ENCODE assay signal across 20 mouse cellular contexts in genomic region chr1:180300997-180301396, GRCm38 (mm10). TPM values are rescaled to one million over a fixed set of nuclear protein-coding genes. Genes with fewer than 3 reads are reported as not detected.
DNase-seq lines count a peak whose midpoint lies in the region; ATAC-seq and TF ChIP-seq lines count a peak whose summit lies in the region.
"Had no signal": no experiment of that assay in that cellular context is flagged by ENCODE, and none has a peak within 500 bp of the region (broad histone marks: within the 10 kb centered on the region; RNA-seq: fewer than 3 reads in every experiment).

No protein-coding gene starts in this region.

- whole genome bisulfite sequencing in intestine, embryonic 15.5 days = 46% methylated on average over 4 of the region's 4 CpGs
- WGBS in intestine, postnatal 0 days = 43% methylated on average over 4 of the region's 4 CpGs
- 43% methylated on average over 4 of the region's 4 CpGs for WGBS in intestine, embryonic 16.5 days
- WGBS in stomach, embryonic 15.5 days = 45% methylated on average over 4 of the region's 4 CpGs
- WGBS in limb, embryonic 10.5 days = 44% methylated on average over 4 of the region's 4 CpGs

- no peak overlapping the region for H3K9ac ChIP-seq in intestine, embryonic 15.5 days
- H3K9ac ChIP-seq in intestine, postnatal 0 days (ENCODE audit: low read depth, low read length) = no peak overlapping the region
- H3K9ac ChIP-seq in intestine, embryonic 16.5 days (ENCODE audit: low read depth, low read length) = no peak overlapping the region
- no peak overlapping the region for H3K9ac ChIP-seq in stomach, embryonic 15.5 days
- H3K9ac ChIP-seq: forebrain, embryonic 15.5 days; heart, embryonic 13.5 days; hindbrain, embryonic 15.5 days had no signal

- no peak overlapping the region for H3K4me2 ChIP-seq in intestine, embryonic 15.5 days (replicated peaks)
- no peak overlapping the region for H3K4me2 ChIP-seq in intestine, postnatal 0 days (replicated peaks; ENCODE audit: low read depth)
- no peak overlapping the region for H3K4me2 ChIP-seq in intestine, embryonic 16.5 days (ENCODE audit: low read depth, low read length)
- no peak overlapping the region for H3K4me2 ChIP-seq in stomach, embryonic 15.5 days
- H3K4me2 ChIP-seq: forebrain, embryonic 15.5 days; heart, embryonic 13.5 days; hindbrain, embryonic 15.5 days had no signal

- no peak overlapping the region for H3K4me3 ChIP-seq in intestine, embryonic 15.5 days (replicated peaks)
- no peak overlapping the region for H3K4me3 ChIP-seq in intestine, postnatal 0 days (ENCODE audit: low read depth, low read length)
- H3K4me3 ChIP-seq in intestine, embryonic 16.5 days (ENCODE audit: low read length) = no peak overlapping the region
- H3K4me3 ChIP-seq in stomach, embryonic 15.5 days (replicated peaks) = no peak overlapping the region
- no peak overlapping the region for H3K4me3 ChIP-seq in limb, embryonic 10.5 days
- H3K4me3 ChIP-seq: forebrain, embryonic 15.5 days; heart, embryonic 13.5 days; hindbrain, embryonic 15.5 days had no signal

- no peaks in the 10 kb centered on the region for H3K36me3 ChIP-seq in intestine, embryonic 15.5 days
- no peaks in the 10 kb centered on the region for H3K36me3 ChIP-seq in intestine, postnatal 0 days (ENCODE audit: control insufficient read depth, insufficient read depth)
- H3K36me3 ChIP-seq in intestine, embryonic 16.5 days (ENCODE audit: control insufficient read depth, insufficient read depth, low read length) = no peaks in the 10 kb centered on the region
- H3K36me3 ChIP-seq in stomach, embryonic 15.5 days = no peaks in the 10 kb centered on the region
- H3K36me3 ChIP-seq in limb, embryonic 10.5 days = no peaks in the 10 kb centered on the region
- H3K36me3 ChIP-seq: forebrain, embryonic 15.5 days; heart, embryonic 13.5 days; hindbrain, embryonic 15.5 days had no signal

- H3K27me3 ChIP-seq in intestine, embryonic 15.5 days (replicated peaks) = no peaks in the 10 kb centered on the region
- H3K27me3 ChIP-seq in intestine, postnatal 0 days (replicated peaks; ENCODE audit: control insufficient read depth, insufficient read depth, low read length) = no peaks in the 10 kb centered on the region
- no peaks in the 10 kb centered on the region for H3K27me3 ChIP-seq in intestine, embryonic 16.5 days (replicated peaks; ENCODE audit: control insufficient read depth, insufficient read depth, low read length)
- no peaks in the 10 kb centered on the region for H3K27me3 ChIP-seq in stomach, embryonic 15.5 days (replicated peaks)
- H3K27me3 ChIP-seq in limb, embryonic 10.5 days (ENCODE audit: low read depth, poor library complexity, severe bottlenecking) = no peaks in the 10 kb centered on the region
- H3K27me3 ChIP-seq: CH12.LX; forebrain, embryonic 15.5 days; heart, embryonic 13.5 days; hindbrain, embryonic 15.5 days had no signal

- no peak for TF ChIP-seq CTCF in intestine, postnatal 0 days (IDR thresholded peaks at IDR 0.05; ENCODE audit: low read depth)

- ATAC-seq in intestine, embryonic 15.5 days = peak; percentile 52
- ATAC-seq in intestine, postnatal 0 days = no peak
- peak; percentile 65 for ATAC-seq in intestine, embryonic 16.5 days
- ATAC-seq in stomach, embryonic 15.5 days (ENCODE audit: insufficient read depth, low FRiP score, low read depth) = 0 out of 2 replicates have a peak, but pooled peaks have one; percentile 28
- ATAC-seq: activated CD4-positive, CD25-positive, alpha-beta regulatory T cell, adult 4 months; forebrain, embryonic 15.5 days had no signal

- 0 out of 2 replicates have a peak overlapping the region, but pooled peaks have one; percentile 6 for H3K27ac ChIP-seq in intestine, embryonic 15.5 days
- no peak overlapping the region for H3K27ac ChIP-seq in intestine, postnatal 0 days (ENCODE audit: low read depth, low read length)
- H3K27ac ChIP-seq in intestine, embryonic 16.5 days (ENCODE audit: low read length) = no peak overlapping the region
- 0 out of 2 replicates have a peak overlapping the region, but pooled peaks have one; percentile 1 for H3K27ac ChIP-seq in stomach, embryonic 15.5 days
- no peak overlapping the region for H3K27ac ChIP-seq in limb, embryonic 10.5 days
- H3K27ac ChIP-seq: forebrain, embryonic 15.5 days; heart, embryonic 13.5 days; hindbrain, embryonic 15.5 days had no signal

- DNase-seq in R1 (ENCODE audit: low read depth, low spot score) = peak; percentile 61
- DNase-seq in adipocyte (ENCODE audit: low spot score) = no peak
- no peak for DNase-seq in limb, embryonic 10.5 days (ENCODE audit: low spot score)
- DNase-seq in left cerebral cortex, adult 9 months (ENCODE audit: low spot score in 2 of 2) = no peak
- DNase-seq: adrenal gland, adult 2 months; adrenal gland, postnatal 36 days; cerebellum, adult 18-20 months; cerebellum, postnatal 10 days; gastrocnemius, postnatal 36 days; heart, adult 11 months; heart, postnatal 36 days had no signal

- no peaks in the 10 kb centered on the region for H3K9me3 ChIP-seq in intestine, embryonic 15.5 days
- no peaks in the 10 kb centered on the region for H3K9me3 ChIP-seq in intestine, postnatal 0 days (ENCODE audit: control insufficient read depth)
- H3K9me3 ChIP-seq in intestine, embryonic 16.5 days (ENCODE audit: control insufficient read depth, low read length) = no peaks in the 10 kb centered on the region
- H3K9me3 ChIP-seq in stomach, embryonic 15.5 days = no peaks in the 10 kb centered on the region
- H3K9me3 ChIP-seq in limb, embryonic 10.5 days (replicated peaks) = no peaks in the 10 kb centered on the region
- H3K9me3 ChIP-seq: forebrain, embryonic 15.5 days; heart, embryonic 13.5 days; hindbrain, embryonic 15.5 days had no signal

- H3K4me1 ChIP-seq in intestine, embryonic 15.5 days (replicated peaks) = peaks cover 11% of the 10 kb centered on the region
- H3K4me1 ChIP-seq in intestine, postnatal 0 days (replicated peaks; ENCODE audit: control insufficient read depth, insufficient read depth, low read length) = peaks cover 19% of the 10 kb centered on the region; the same call in 1 of the 2 replicates
- H3K4me1 ChIP-seq in intestine, embryonic 16.5 days (ENCODE audit: control insufficient read depth, insufficient read depth, low read length) = peaks cover 13% of the 10 kb centered on the region
- peaks cover 12% of the 10 kb centered on the region; the same call in 1 of the 2 replicates for H3K4me1 ChIP-seq in stomach, embryonic 15.5 days
- H3K4me1 ChIP-seq in limb, embryonic 10.5 days = peaks cover 22% of the 10 kb centered on the region
- H3K4me1 ChIP-seq: forebrain, embryonic 15.5 days; hindbrain, embryonic 15.5 days had no signal

RNA-seq across cellular contexts. Expression of gene Itpkb, which starts 29.3 kb away (rescaled TPM):
- polyA plus RNA-seq in intestine, embryonic 15.5 days (2015; fragmentation: Nextera tagmentation; extraction: Ambion mirVana) = 6.9 and 8.2 TPM in 2 replicates
- polyA plus RNA-seq in intestine, postnatal 0 days (2015; fragmentation: Nextera tagmentation; extraction: Ambion mirVana) = 2.3 and 3.4 TPM in 2 replicates
- polyA plus RNA-seq in intestine, embryonic 16.5 days (2015; fragmentation: Nextera tagmentation; extraction: Ambion mirVana) = 5.1 TPM in 2 replicates
- polyA plus RNA-seq in stomach, embryonic 15.5 days (2015; fragmentation: Nextera tagmentation; extraction: Ambion mirVana) = 8.9 and 9.4 TPM in 2 replicates
- 6.2 and 10.1 TPM in 2 replicates for polyA plus RNA-seq in limb, embryonic 10.5 days (2016; fragmentation: Nextera tagmentation; extraction: Ambion mirVana)

RNA-seq across cellular contexts. Expression of gene Psen2, which starts 37.8 kb away (rescaled TPM):
- 16.0 and 21.6 TPM in 2 replicates for polyA plus RNA-seq in intestine, embryonic 15.5 days (2015; fragmentation: Nextera tagmentation; extraction: Ambion mirVana)
- polyA plus RNA-seq in intestine, postnatal 0 days (2015; fragmentation: Nextera tagmentation; extraction: Ambion mirVana) = 12.3 and 14.8 TPM in 2 replicates
- polyA plus RNA-seq in intestine, embryonic 16.5 days (2015; fragmentation: Nextera tagmentation; extraction: Ambion mirVana) = 22.6 and 25.2 TPM in 2 replicates
- polyA plus RNA-seq in stomach, embryonic 15.5 days (2015; fragmentation: Nextera tagmentation; extraction: Ambion mirVana) = 19.2 and 20.3 TPM in 2 replicates
- 6.7 and 7.1 TPM in 2 replicates for polyA plus RNA-seq in limb, embryonic 10.5 days (2016; fragmentation: Nextera tagmentation; extraction: Ambion mirVana)

Comparison
In these comparisons a context has a peak if more than half of its experiments do, and no peak if none do; other contexts are left out.
1. H3K27ac ChIP-seq: peak in intestine, embryonic 15.5 days (single experiment) and stomach, embryonic 15.5 days (single experiment); none in intestine, postnatal 0 days (single experiment), intestine, embryonic 16.5 days (single experiment) and limb, embryonic 10.5 days (single experiment).